Mouse (Mus musculus): ENCODE results near the gene Rimbp2. TPM values are rescaled to one million over a fixed set of nuclear protein-coding genes. Genes with fewer than 3 reads are reported as not detected.

The Rimbp2 gene
- polyA plus RNA-seq, 1 experiment from 2014 or later = 0.72 TPM

GRCm38 (mm10) chr5:128913820-128914219 lies 39.5 kb downstream of the Rimbp2 start:
- H3K4me2 ChIP-seq (ENCODE audit: low read length) = no peak overlapping the region
- H3K9ac ChIP-seq (ENCODE audit: low read length) = no peak overlapping the region
- ATAC-seq (replicated peaks; ENCODE audit: low FRiP score, low TSS enrichment, low read depth) = no peak
- 74% methylated on average over 3 of the region's 3 CpGs for WGBS
- H3K36me3 ChIP-seq (ENCODE audit: control insufficient read depth, insufficient read depth, low read length) = no peaks in the 10 kb centered on the region
- no peak overlapping the region for H3K4me3 ChIP-seq (ENCODE audit: low read depth, low read length)
- H3K9me3 ChIP-seq (ENCODE audit: control insufficient read depth, low read length) = no peaks in the 10 kb centered on the region
- H3K27ac ChIP-seq (ENCODE audit: low read depth) = no peak overlapping the region
- H3K4me1 ChIP-seq (replicated peaks; ENCODE audit: control insufficient read depth, insufficient read depth, low read length) = no peaks in the 10 kb centered on the region
- no peaks in the 10 kb centered on the region for H3K27me3 ChIP-seq (replicated peaks; ENCODE audit: control insufficient read depth, insufficient read depth, low read length)
- DNase-seq (ENCODE audit: low spot score) = no peak

- Histone ChIP-seq H3K4me3 (ENCODE audit: low read depth, low read length) (no peak overlapping the region), H3K9me3 (ENCODE audit: control insufficient read depth, low read length) (no peaks in the 10 kb centered on the region), H3K4me2 (ENCODE audit: low read length) (no peak overlapping the region), H3K27me3 (replicated peaks; ENCODE audit: control insufficient read depth, insufficient read depth, low read length) (no peaks in the 10 kb centered on the region), H3K9ac (ENCODE audit: low read length) (no peak overlapping the region), H3K27ac (ENCODE audit: low read depth) (no peak overlapping the region), H3K36me3 (ENCODE audit: control insufficient read depth, insufficient read depth, low read length) (no peaks in the 10 kb centered on the region), H3K4me1 (replicated peaks; ENCODE audit: control insufficient read depth, insufficient read depth, low read length) (no peaks in the 10 kb centered on the region)
- WGBS = 93% methylated on average over 3 of the region's 3 CpGs
- DNase-seq (ENCODE audit: low spot score) (no peak), ATAC-seq (replicated peaks; ENCODE audit: low FRiP score, low TSS enrichment, low read depth) (no peak)
These were observed 40.9 kb downstream of the Rimbp2 start for GRCm38 (mm10) chr5:128912374-128912773.

- WGBS = 72% methylated on average over 8 of the region's 9 CpGs
- no peak for DNase-seq (ENCODE audit: low spot score)
- H3K36me3 ChIP-seq (ENCODE audit: control insufficient read depth, insufficient read depth, low read length) = no peaks in the 10 kb centered on the region
- no peak overlapping the region for H3K27ac ChIP-seq (ENCODE audit: low read depth)
- no peak overlapping the region for H3K9ac ChIP-seq (ENCODE audit: low read length)
- H3K4me1 ChIP-seq (replicated peaks; ENCODE audit: control insufficient read depth, insufficient read depth, low read length) = no peaks in the 10 kb centered on the region
- no peaks in the 10 kb centered on the region for H3K9me3 ChIP-seq (ENCODE audit: control insufficient read depth, low read length)
- no peak for ATAC-seq (replicated peaks; ENCODE audit: low FRiP score, low TSS enrichment, low read depth)
- H3K27me3 ChIP-seq (replicated peaks; ENCODE audit: control insufficient read depth, insufficient read depth, low read length) = no peaks in the 10 kb centered on the region
- H3K4me3 ChIP-seq (ENCODE audit: low read depth, low read length) = no peak overlapping the region
- no peak overlapping the region for H3K4me2 ChIP-seq (ENCODE audit: low read length)
These were observed 41.7 kb downstream of the Rimbp2 start for GRCm38 (mm10) chr5:128911593-128911992.

- Histone ChIP-seq H3K9me3 (ENCODE audit: control insufficient read depth, low read length) (no peaks in the 10 kb centered on the region), H3K9ac (ENCODE audit: low read length) (no peak overlapping the region), H3K4me2 (ENCODE audit: low read length) (no peak overlapping the region), H3K27me3 (replicated peaks; ENCODE audit: control insufficient read depth, insufficient read depth, low read length) (no peaks in the 10 kb centered on the region), H3K4me1 (replicated peaks; ENCODE audit: control insufficient read depth, insufficient read depth, low read length) (no peaks in the 10 kb centered on the region), H3K27ac (ENCODE audit: low read depth) (no peak overlapping the region), H3K36me3 (ENCODE audit: control insufficient read depth, insufficient read depth, low read length) (no peaks in the 10 kb centered on the region), H3K4me3 (ENCODE audit: low read depth, low read length) (no peak overlapping the region)
- DNase-seq (ENCODE audit: low spot score) = no peak
- 13% methylated on average over 5 of the region's 5 CpGs for WGBS
- ATAC-seq (replicated peaks; ENCODE audit: low FRiP score, low TSS enrichment, low read depth) = peak; percentile 64; the same call in 1 of the 2 replicates
These were observed 49.2 kb downstream of the Rimbp2 start for GRCm38 (mm10) chr5:128904113-128904512.

- DNase-seq (ENCODE audit: low spot score) (no peak), ATAC-seq (replicated peaks; ENCODE audit: low FRiP score, low TSS enrichment, low read depth) (no peak)
- H3K27me3 ChIP-seq (replicated peaks; ENCODE audit: control insufficient read depth, insufficient read depth, low read length) = no peaks in the 10 kb centered on the region
- no peaks in the 10 kb centered on the region for H3K9me3 ChIP-seq (ENCODE audit: control insufficient read depth, low read length)
- no peak overlapping the region for H3K4me2 ChIP-seq (ENCODE audit: low read length)
- no peaks in the 10 kb centered on the region for H3K36me3 ChIP-seq (ENCODE audit: control insufficient read depth, insufficient read depth, low read length)
- no peaks in the 10 kb centered on the region for H3K4me1 ChIP-seq (replicated peaks; ENCODE audit: control insufficient read depth, insufficient read depth, low read length)
- no peak overlapping the region for H3K27ac ChIP-seq (ENCODE audit: low read depth)
- WGBS = 49% methylated on average over 12 of the region's 12 CpGs
- H3K4me3 ChIP-seq (ENCODE audit: low read depth, low read length) = no peak overlapping the region
- H3K9ac ChIP-seq (ENCODE audit: low read length) = no peak overlapping the region
These were observed 50.2 kb downstream of the Rimbp2 start for GRCm38 (mm10) chr5:128903120-128903519.

- ATAC-seq (replicated peaks; ENCODE audit: low FRiP score, low TSS enrichment, low read depth) (no peak), DNase-seq (ENCODE audit: low spot score) (no peak)
- Histone ChIP-seq H3K4me2 (ENCODE audit: low read length) (no peak overlapping the region), H3K4me1 (replicated peaks; ENCODE audit: control insufficient read depth, insufficient read depth, low read length) (no peaks in the 10 kb centered on the region), H3K36me3 (ENCODE audit: control insufficient read depth, insufficient read depth, low read length) (no peaks in the 10 kb centered on the region), H3K27ac (ENCODE audit: low read depth) (no peak overlapping the region), H3K27me3 (replicated peaks; ENCODE audit: control insufficient read depth, insufficient read depth, low read length) (no peaks in the 10 kb centered on the region), H3K9ac (ENCODE audit: low read length) (no peak overlapping the region), H3K4me3 (ENCODE audit: low read depth, low read length) (no peak overlapping the region), H3K9me3 (ENCODE audit: control insufficient read depth, low read length) (no peaks in the 10 kb centered on the region)
- WGBS = 50% methylated on average over 13 of the region's 13 CpGs
These were observed 53.3 kb downstream of the Rimbp2 start for GRCm38 (mm10) chr5:128899971-128900370.

GRCm38 (mm10) chr5:128894921-128895320 lies 58.4 kb downstream of the Rimbp2 start:
- Histone ChIP-seq H3K36me3 (ENCODE audit: control insufficient read depth, insufficient read depth, low read length) (no peaks in the 10 kb centered on the region), H3K27me3 (replicated peaks; ENCODE audit: control insufficient read depth, insufficient read depth, low read length) (no peaks in the 10 kb centered on the region), H3K27ac (ENCODE audit: low read depth) (no peak overlapping the region), H3K9me3 (ENCODE audit: control insufficient read depth, low read length) (no peaks in the 10 kb centered on the region), H3K4me2 (ENCODE audit: low read length) (no peak overlapping the region), H3K9ac (ENCODE audit: low read length) (no peak overlapping the region), H3K4me1 (replicated peaks; ENCODE audit: control insufficient read depth, insufficient read depth, low read length) (no peaks in the 10 kb centered on the region), H3K4me3 (ENCODE audit: low read depth, low read length) (no peak overlapping the region)
- ATAC-seq (replicated peaks; ENCODE audit: low FRiP score, low TSS enrichment, low read depth) = no peak
- no peak for DNase-seq (ENCODE audit: low spot score)
- WGBS = 79% methylated on average over 5 of the region's 5 CpGs

- Histone ChIP-seq H3K4me1 (replicated peaks; ENCODE audit: control insufficient read depth, insufficient read depth, low read length) (no peaks in the 10 kb centered on the region), H3K27ac (ENCODE audit: low read depth) (no peak overlapping the region), H3K4me2 (ENCODE audit: low read length) (no peak overlapping the region), H3K9ac (ENCODE audit: low read length) (no peak overlapping the region), H3K36me3 (ENCODE audit: control insufficient read depth, insufficient read depth, low read length) (no peaks in the 10 kb centered on the region), H3K9me3 (ENCODE audit: control insufficient read depth, low read length) (no peaks in the 10 kb centered on the region), H3K27me3 (replicated peaks; ENCODE audit: control insufficient read depth, insufficient read depth, low read length) (no peaks in the 10 kb centered on the region), H3K4me3 (ENCODE audit: low read depth, low read length) (no peak overlapping the region)
- DNase-seq (ENCODE audit: low spot score) = no peak
- ATAC-seq (replicated peaks; ENCODE audit: low FRiP score, low TSS enrichment, low read depth) = no peak
- WGBS = 57% methylated on average over 3 of the region's 3 CpGs
These were observed 65.7 kb downstream of the Rimbp2 start for GRCm38 (mm10) chr5:128887546-128887945.

GRCm38 (mm10) chr5:128884320-128884719 lies 69.0 kb downstream of the Rimbp2 start:
- H3K9ac ChIP-seq (ENCODE audit: low read length) = no peak overlapping the region
- H3K4me1 ChIP-seq (replicated peaks; ENCODE audit: control insufficient read depth, insufficient read depth, low read length) = no peaks in the 10 kb centered on the region
- no peak overlapping the region for H3K27ac ChIP-seq (ENCODE audit: low read depth)
- no peaks in the 10 kb centered on the region for H3K36me3 ChIP-seq (ENCODE audit: control insufficient read depth, insufficient read depth, low read length)
- H3K9me3 ChIP-seq (ENCODE audit: control insufficient read depth, low read length) = no peaks in the 10 kb centered on the region
- DNase-seq (ENCODE audit: low spot score) (no peak), ATAC-seq (replicated peaks; ENCODE audit: low FRiP score, low TSS enrichment, low read depth) (no peak)
- WGBS = 51% methylated on average over 5 of the region's 5 CpGs
- no peaks in the 10 kb centered on the region for H3K27me3 ChIP-seq (replicated peaks; ENCODE audit: control insufficient read depth, insufficient read depth, low read length)
- H3K4me3 ChIP-seq (ENCODE audit: low read depth, low read length) = no peak overlapping the region
- H3K4me2 ChIP-seq (ENCODE audit: low read length) = no peak overlapping the region
